Mouse (Mus musculus) lung, adult 18-20 months (tissue): ENCODE measurements around the gene Adgre4.
A peak's percentile ranks its signal among the peaks of the same experiment; 100 is the strongest.

Experiments used
- DNase-seq, 2 experiments: peaks; one replicate each; pipeline ENCODE4 v3.0.0; 2022; ENCODE audit warnings: mixed read lengths in 2 of 2

Gene Adgre4

GRCm38 (mm10) chr17:55749786-55750185, at the start of gene Adgre4:
TSS of gene Adgre4 (plus strand) at chr17:55749984.
- DNase-seq, result no peak

- peak; percentile 59 to 64 for DNase-seq
Observed at GRCm38 (mm10) chr17:55702161-55702820, 47.5 kb upstream of the Adgre4 start.

GRCm38 (mm10) chr17:55702865-55703264, 46.9 kb upstream of the Adgre4 start:
- no peak for DNase-seq

GRCm38 (mm10) chr17:55711984-55712811, 37.6 kb upstream of the Adgre4 start, which contains the start of gene Pot1b:
TSS of gene Pot1b (minus strand) at chr17:55712628.
- peak; percentile 98 to 99 for DNase-seq

- no peak for DNase-seq
Observed at GRCm38 (mm10) chr17:55721270-55721669, 28.5 kb upstream of the Adgre4 start.

GRCm38 (mm10) chr17:55722250-55722649, 27.5 kb upstream of the Adgre4 start:
- DNase-seq, result no peak

- no peak for DNase-seq
Observed at GRCm38 (mm10) chr17:55726193-55726592, 23.6 kb upstream of the Adgre4 start.

- DNase-seq, result no peak
Observed at GRCm38 (mm10) chr17:55736675-55737074, 13.1 kb upstream of the Adgre4 start.

- no peak for DNase-seq
Observed at GRCm38 (mm10) chr17:55751170-55751569, 1.4 kb downstream of the Adgre4 start.

- no peak for DNase-seq
Observed at GRCm38 (mm10) chr17:55813642-55814041, 63.9 kb downstream of the Adgre4 start.

- DNase-seq, result no peak
Observed at GRCm38 (mm10) chr17:55816853-55817252, 67.1 kb downstream of the Adgre4 start.

- no peak for DNase-seq
Observed at GRCm38 (mm10) chr17:55821566-55821965, 71.8 kb downstream of the Adgre4 start.

GRCm38 (mm10) chr17:55843067-55843466, 93.3 kb downstream of the Adgre4 start:
- no peak for DNase-seq

- no peak for DNase-seq
Observed at GRCm38 (mm10) chr17:55877184-55877583, 127.4 kb downstream of the Adgre4 start.

- peak in 1 of 2 experiments; percentile 4 for DNase-seq
Observed at GRCm38 (mm10) chr17:55878282-55878635, 128.5 kb downstream of the Adgre4 start.

- DNase-seq, result peak; percentile 85 to 86
Observed at GRCm38 (mm10) chr17:55878636-55879369, 129.0 kb downstream of the Adgre4 start, which contains the start of gene Zfp119a. TSS of gene Zfp119a (minus strand) at chr17:55878930.

GRCm38 (mm10) chr17:55883631-55884030, 133.8 kb downstream of the Adgre4 start:
- peak in 1 of 2 experiments; percentile 17 for DNase-seq

GRCm38 (mm10) chr17:55884912-55885311, 135.1 kb downstream of the Adgre4 start:
- no peak for DNase-seq

GRCm38 (mm10) chr17:55892406-55892955, 142.7 kb downstream of the Adgre4 start:
- peak; percentile 8 to 18 for DNase-seq

- DNase-seq, result no peak
Observed at GRCm38 (mm10) chr17:55903087-55903486, 153.3 kb downstream of the Adgre4 start.
